Mouse (Mus musculus) liver, adult 2 months (tissue): ENCODE results near the gene Prtg.

ENCODE experiments used
- CTCF ChIP-seq: fragments of 200-500 bp; IDR thresholded peaks from 2 replicates; pipeline ENCODE4 v1.5.1; 2011; ENCODE audit warnings: low read depth, low read length, control low read depth
- POLR2A ChIP-seq: fragments of 200-500 bp; IDR thresholded peaks from 2 replicates; pipeline ENCODE4 v1.6.1; 2011; ENCODE audit warnings: low read length, control low read depth; ENCODE audit not compliant: insufficient read depth; ENCODE audit errors: extremely low read depth

- TF ChIP-seq CTCF (no peak), POLR2A (no peak)
Observed at GRCm38 (mm10) chr9:72877905-72878304, 71.2 kb downstream of the Prtg start.
